Mouse (Mus musculus) neural tube, embryonic 14.5 days (tissue): ENCODE measurements at regions not wholly inside any gene's neighbourhood (a gene's known extent, or its start where the extent isn't known, plus 50 kb on each side); places are given as distances from the start of the nearest gene placed in this dataset.

Source experiments
- ATAC-seq: fragments of 200-750 bp; cut with Nextera tagmentation; 2 replicates; pipeline ENCODE4 v1.8.0; 2017; ENCODE audit warnings: low read depth, mild to moderate bottlenecking, moderate TSS enrichment, moderate library complexity
- H3K27ac ChIP-seq: fragments of 300-500 bp; sonication (generic); 2 replicates; pipeline ENCODE4 v1.5.1; 2014; ENCODE audit warnings: low read depth, mild to moderate bottlenecking, control low read depth, low read length, moderate library complexity, mixed read lengths
- H3K27me3 ChIP-seq: fragments of 300-500 bp; sonication (generic); 2 replicates; pipeline ENCODE4 v1.6.1; 2014; ENCODE audit warnings: low read length; ENCODE audit not compliant: control insufficient read depth, insufficient read depth
- H3K36me3 ChIP-seq: fragments of 300-500 bp; sonication (generic); 2 replicates; pipeline ENCODE4 v1.6.1; 2014; ENCODE audit warnings: low read length, mixed read lengths; ENCODE audit not compliant: control insufficient read depth, insufficient read depth
- H3K4me1 ChIP-seq: fragments of 300-500 bp; sonication (generic); 2 replicates; pipeline ENCODE4 v1.6.1; 2014; ENCODE audit warnings: low read length; ENCODE audit not compliant: control insufficient read depth, insufficient read depth
- H3K4me2 ChIP-seq: fragments of 300-500 bp; sonication (generic); 2 replicates; pipeline ENCODE4 v1.6.1; 2014; ENCODE audit warnings: mild to moderate bottlenecking, low read depth, low read length, control low read depth
- H3K4me3 ChIP-seq: fragments of 300-500 bp; sonication (generic); 2 replicates; pipeline ENCODE4 v1.5.1; 2014; ENCODE audit warnings: low read depth, low read length, control low read depth, mixed read lengths
- H3K9ac ChIP-seq: fragments of 300-500 bp; sonication (generic); replicated peaks from 2 replicates; pipeline ENCODE4 v1.6.1; 2014; ENCODE audit warnings: low read depth, mild to moderate bottlenecking, control low read depth, low read length, mixed read lengths
- H3K9me3 ChIP-seq: fragments of 300-500 bp; sonication (generic); 2 replicates; pipeline ENCODE4 v1.6.1; 2016; ENCODE audit warnings: low read length; ENCODE audit not compliant: control insufficient read depth
- WGBS: fragments of 180-500 bp; shearing (Covaris S2); extraction: QIAGEN DNeasy Blood & Tissue Kit; methylation state at CpG from one replicate; pipeline ENCODE4 v1.1.7; 2014; 5-methylcytosine and 5-hydroxymethylcytosine counted together

GRCm38 (mm10) chr16:92958146-92958545 lies 132.2 kb upstream of the Runx1 start:
- no peak overlapping the region for H3K4me2 ChIP-seq
- H3K9ac ChIP-seq = no peak overlapping the region
- ATAC-seq = no peak
- no peaks in the 10 kb centered on the region for H3K36me3 ChIP-seq
- H3K27ac ChIP-seq = no peak overlapping the region
- no peaks in the 10 kb centered on the region for H3K9me3 ChIP-seq
- no peaks in the 10 kb centered on the region for H3K4me1 ChIP-seq
- 35% methylated on average over 6 of the region's 6 CpGs for WGBS
- H3K27me3 ChIP-seq = no peaks in the 10 kb centered on the region
- no peak overlapping the region for H3K4me3 ChIP-seq

GRCm38 (mm10) chr16:92955508-92955907 lies 129.6 kb upstream of the Runx1 start:
- Histone ChIP-seq H3K4me2 (no peak overlapping the region), H3K27me3 (no peaks in the 10 kb centered on the region), H3K9ac (no peak overlapping the region), H3K36me3 (no peaks in the 10 kb centered on the region), H3K4me1 (no peaks in the 10 kb centered on the region), H3K4me3 (no peak overlapping the region), H3K27ac (no peak overlapping the region), H3K9me3 (no peaks in the 10 kb centered on the region)
- no peak for ATAC-seq
- WGBS = 66% methylated on average over 5 of the region's 5 CpGs

- H3K27me3 ChIP-seq = no peaks in the 10 kb centered on the region
- ATAC-seq = no peak
These were observed 129.1 kb upstream of the Runx1 start for GRCm38 (mm10) chr16:92955087-92955486.

GRCm38 (mm10) chr16:92953936-92954654 lies 128.1 kb upstream of the Runx1 start:
- ATAC-seq = no peak
- no peak overlapping the region for H3K4me2 ChIP-seq
- WGBS = 60% methylated on average over 11 of the region's 11 CpGs
- H3K9ac ChIP-seq = no peak overlapping the region
- no peaks in the 10 kb centered on the region for H3K27me3 ChIP-seq
- H3K4me1 ChIP-seq = no peaks in the 10 kb centered on the region
- H3K4me3 ChIP-seq = no peak overlapping the region
- no peak overlapping the region for H3K27ac ChIP-seq
- no peaks in the 10 kb centered on the region for H3K36me3 ChIP-seq
- H3K9me3 ChIP-seq = no peaks in the 10 kb centered on the region

More at GRCm38 (mm10) chr16:92955087-92955486, 129.1 kb upstream of the Runx1 start:
- no peak overlapping the region for H3K9ac ChIP-seq
- H3K9me3 ChIP-seq = no peaks in the 10 kb centered on the region
- H3K36me3 ChIP-seq = no peaks in the 10 kb centered on the region
- 97% methylated on average over 4 of the region's 4 CpGs for WGBS
- no peak overlapping the region for H3K4me2 ChIP-seq
- no peak overlapping the region for H3K27ac ChIP-seq
- no peak overlapping the region for H3K4me3 ChIP-seq
- no peaks in the 10 kb centered on the region for H3K4me1 ChIP-seq

- H3K9ac ChIP-seq = no peak overlapping the region
- H3K9me3 ChIP-seq = no peaks in the 10 kb centered on the region
- no peaks in the 10 kb centered on the region for H3K36me3 ChIP-seq
- no peak for ATAC-seq
- H3K27ac ChIP-seq = no peak overlapping the region
- 76% methylated on average over 7 of the region's 7 CpGs for WGBS
- no peak overlapping the region for H3K4me2 ChIP-seq
- H3K4me1 ChIP-seq = no peaks in the 10 kb centered on the region
- no peaks in the 10 kb centered on the region for H3K27me3 ChIP-seq
- H3K4me3 ChIP-seq = no peak overlapping the region
These were observed 126.6 kb upstream of the Runx1 start for GRCm38 (mm10) chr16:92952336-92953097.

- H3K4me1 ChIP-seq = no peaks in the 10 kb centered on the region
- WGBS = 82% methylated on average over 6 of the region's 6 CpGs
- no peak overlapping the region for H3K27ac ChIP-seq
- ATAC-seq = no peak
- H3K36me3 ChIP-seq = no peaks in the 10 kb centered on the region
- no peak overlapping the region for H3K9ac ChIP-seq
- no peaks in the 10 kb centered on the region for H3K27me3 ChIP-seq
- H3K9me3 ChIP-seq = no peaks in the 10 kb centered on the region
- no peak overlapping the region for H3K4me3 ChIP-seq
- no peak overlapping the region for H3K4me2 ChIP-seq
These were observed 125.6 kb upstream of the Runx1 start for GRCm38 (mm10) chr16:92951516-92951915.

- no peaks in the 10 kb centered on the region for H3K4me1 ChIP-seq
- H3K4me3 ChIP-seq = no peak overlapping the region
- WGBS = 93% methylated on average over 13 of the region's 13 CpGs
- H3K9me3 ChIP-seq = no peaks in the 10 kb centered on the region
- no peak for ATAC-seq
- H3K27me3 ChIP-seq = no peaks in the 10 kb centered on the region
- no peak overlapping the region for H3K27ac ChIP-seq
- no peak overlapping the region for H3K9ac ChIP-seq
- H3K36me3 ChIP-seq = no peaks in the 10 kb centered on the region
- no peak overlapping the region for H3K4me2 ChIP-seq
These were observed 122.5 kb upstream of the Runx1 start for GRCm38 (mm10) chr16:92948494-92948893.

- no peak for ATAC-seq
- WGBS = 93% methylated on average over 4 of the region's 4 CpGs
- Histone ChIP-seq H3K27me3 (no peaks in the 10 kb centered on the region), H3K4me3 (no peak overlapping the region), H3K4me1 (no peaks in the 10 kb centered on the region), H3K36me3 (no peaks in the 10 kb centered on the region), H3K4me2 (no peak overlapping the region), H3K27ac (no peak overlapping the region), H3K9ac (no peak overlapping the region), H3K9me3 (no peaks in the 10 kb centered on the region)
These were observed 120.6 kb upstream of the Runx1 start for GRCm38 (mm10) chr16:92946554-92946953.

GRCm38 (mm10) chr16:92943901-92944300 lies 118.0 kb upstream of the Runx1 start:
- Histone ChIP-seq H3K4me1 (0 out of 2 replicates have a peak, but pooled peaks cover 4% of the 10 kb centered on the region), H3K27ac (no peak overlapping the region), H3K9ac (no peak overlapping the region), H3K36me3 (no peaks in the 10 kb centered on the region), H3K4me2 (no peak overlapping the region), H3K27me3 (no peaks in the 10 kb centered on the region), H3K4me3 (no peak overlapping the region), H3K9me3 (no peaks in the 10 kb centered on the region)
- ATAC-seq = no peak
- 66% methylated on average over 2 of the region's 2 CpGs for WGBS
